9 mouse cellular contexts compared by ENCODE assay signal in genomic region chr8:61758686-61759326, GRCm38 (mm10).
DNase-seq lines count a peak whose midpoint lies in the region; ATAC-seq and TF ChIP-seq lines count a peak whose summit lies in the region.
"Had no signal": no experiment of that assay in that cellular context is flagged by ENCODE, and none has a peak within 500 bp of the region (broad histone marks: within the 10 kb centered on the region; RNA-seq: fewer than 3 reads in every experiment).

No protein-coding gene starts in this region.

- no peak for TF ChIP-seq POLR2A in lung, adult 2 months (IDR thresholded peaks at IDR 0.05; ENCODE audit: borderline replicate concordance, extremely low read depth, low read depth, low read length)

- H3K4me1 ChIP-seq in forebrain, postnatal 0 days (ENCODE audit: insufficient read depth), result no peaks in the 10 kb centered on the region; the same call in 1 of the 2 replicates
- peaks cover 44% of the 10 kb centered on the region for H3K4me1 ChIP-seq in limb, embryonic 13.5 days
- no peaks in the 10 kb centered on the region for H3K4me1 ChIP-seq in lung, adult 2 months (ENCODE audit: control insufficient read depth, insufficient read depth, low read length)

- H3K9ac ChIP-seq in forebrain, postnatal 0 days, result no peak overlapping the region
- peak overlapping the region; percentile 87 for H3K9ac ChIP-seq in limb, embryonic 13.5 days

- H3K27me3 ChIP-seq in forebrain, postnatal 0 days (ENCODE audit: insufficient read depth, low read length), result no peaks in the 10 kb centered on the region
- H3K27me3 ChIP-seq in limb, embryonic 13.5 days, result peaks cover 5% of the 10 kb centered on the region; the same call in 1 of the 2 replicates

- 10% methylated on average over 8 of the region's 8 CpGs for WGBS in forebrain, postnatal 0 days
- WGBS in limb, embryonic 13.5 days, result 22% methylated on average over 8 of the region's 8 CpGs
- 35% methylated on average over 8 of the region's 8 CpGs for WGBS in lung, adult 2 months

- no peak overlapping the region for H3K27ac ChIP-seq in forebrain, postnatal 0 days (ENCODE audit: low read depth, low read length)
- H3K27ac ChIP-seq in limb, embryonic 13.5 days, result peak overlapping the region; percentile 72
- H3K27ac ChIP-seq: macrophage had no signal

- no peaks in the 10 kb centered on the region for H3K36me3 ChIP-seq in forebrain, postnatal 0 days (ENCODE audit: insufficient read depth)
- peaks cover 15% of the 10 kb centered on the region; the same call in 1 of the 2 replicates for H3K36me3 ChIP-seq in limb, embryonic 13.5 days

- peak overlapping the region; percentile 99; the same call in 1 of the 2 replicates for H3K4me2 ChIP-seq in forebrain, postnatal 0 days (ENCODE audit: low read depth)
- H3K4me2 ChIP-seq in limb, embryonic 13.5 days (replicated peaks), result peak overlapping the region; percentile 74

- H3K9me3 ChIP-seq in forebrain, postnatal 0 days (ENCODE audit: low read length), result no peaks in the 10 kb centered on the region
- H3K9me3 ChIP-seq in limb, embryonic 13.5 days, result no peaks in the 10 kb centered on the region

- TF ChIP-seq CTCF in forebrain, postnatal 0 days (IDR thresholded peaks at IDR 0.05; ENCODE audit: low read depth), result no peak
- TF ChIP-seq CTCF in lung, adult 2 months (IDR thresholded peaks at IDR 0.05; ENCODE audit: insufficient read depth, low read length), result no peak

- H3K4me3 ChIP-seq in forebrain, postnatal 0 days (ENCODE audit: low read depth, low read length), result peak overlapping the region; percentile 52; the same call in 1 of the 2 replicates
- H3K4me3 ChIP-seq in limb, embryonic 13.5 days, result peak overlapping the region; percentile 69
- no peak overlapping the region for H3K4me3 ChIP-seq in lung, adult 2 months (replicated peaks; ENCODE audit: extremely low read depth, low read depth, low read length)

- 0 out of 2 replicates have a peak, but pooled peaks have one; percentile 17 for ATAC-seq in forebrain, postnatal 0 days
- no peak for ATAC-seq in limb, embryonic 13.5 days (ENCODE audit: low FRiP score, low read depth)
- ATAC-seq in granulocyte monocyte progenitor cell, adult 5-6 weeks (replicated peaks; ENCODE audit: poor library complexity, severe bottlenecking), result no peak

- DNase-seq in lung, postnatal 10 days, result peak; percentile 24
- DNase-seq in lung, postnatal 4 days, result no peak
- DNase-seq in forebrain, postnatal 0 days, result peak; percentile 35
- DNase-seq in right cerebral cortex, adult 2 months (ENCODE audit: low spot score in 2 of 2), result no peak
- DNase-seq in urinary bladder, postnatal 14 days (ENCODE audit: low spot score), result no peak
- no peak for DNase-seq in lung, adult 2 months

Comparison
In these comparisons a context has a peak if more than half of its experiments do, and no peak if none do; other contexts are left out.
1. DNase-seq: peak in lung, postnatal 10 days (single experiment) and forebrain, postnatal 0 days (single experiment); none in lung, postnatal 4 days (0 of 2), right cerebral cortex, adult 2 months (0 of 2), urinary bladder, postnatal 14 days (single experiment) and lung, adult 2 months (single experiment).